Mouse (Mus musculus): ENCODE results near the gene Gm20671.

DNA sequence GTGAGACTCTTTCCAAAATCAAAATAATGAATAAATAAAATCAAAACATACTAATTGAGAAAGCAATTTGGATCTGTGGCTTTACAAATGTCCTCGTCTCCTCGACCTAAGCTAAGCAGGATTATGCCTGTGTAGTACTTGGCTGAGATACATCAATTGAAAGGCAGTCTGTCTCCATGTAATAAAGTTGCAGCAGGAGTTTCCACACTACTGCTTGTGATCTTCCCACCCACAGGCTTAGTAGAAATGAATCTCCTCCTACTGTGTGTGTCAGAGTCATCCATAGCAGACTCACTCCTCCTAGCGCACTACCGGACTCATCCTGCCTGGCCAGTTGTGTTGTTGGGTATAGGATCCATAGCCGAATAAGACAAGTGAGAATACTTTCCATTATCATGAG lies 45.4 kb upstream of the Gm20671 start:
- no peak for TF ChIP-seq CTCF (IDR thresholded peaks at IDR 0.05; ENCODE audit: borderline replicate concordance, insufficient read depth, low read depth, low read length)
- TF ChIP-seq POLR2A (IDR thresholded peaks at IDR 0.05; ENCODE audit: borderline replicate concordance, insufficient read depth, low read length): no peak

All from cerebellum, adult 2 months (tissue).